Mouse (Mus musculus) hindbrain, postnatal 0 days (tissue): ENCODE results near the gene Fndc3b. TPM values are rescaled to one million over a fixed set of nuclear protein-coding genes. Genes with fewer than 3 reads are reported as not detected.

Experiments
- ATAC-seq: fragments of 200-750 bp; cut with Nextera tagmentation; 2 replicates; pipeline ENCODE4 v1.8.0; 2017; ENCODE audit warnings: mild to moderate bottlenecking, moderate TSS enrichment, moderate library complexity
- DNase-seq: peaks from one replicate; pipeline ENCODE4 v3.0.0-alpha.2; 2015; ENCODE audit warnings: low spot score
- H3K27ac ChIP-seq: fragments of 300-500 bp; sonication (generic); 2 replicates; pipeline ENCODE4 v1.5.1; 2014; ENCODE audit warnings: mild to moderate bottlenecking
- H3K27me3 ChIP-seq: fragments of 300-500 bp; sonication (generic); 2 replicates; pipeline ENCODE4 v1.6.1; 2014; ENCODE audit warnings: low read length, mixed read lengths; ENCODE audit not compliant: insufficient read depth
- H3K36me3 ChIP-seq: fragments of 300-500 bp; sonication (generic); 2 replicates; pipeline ENCODE4 v1.6.1; 2014; ENCODE audit warnings: low read length, mixed read lengths; ENCODE audit not compliant: insufficient read depth
- H3K4me1 ChIP-seq: fragments of 300-500 bp; sonication (generic); 2 replicates; pipeline ENCODE4 v1.6.1; 2014; ENCODE audit warnings: antibody characterized with exemption, low read length, mixed read lengths; ENCODE audit not compliant: insufficient read depth
- H3K4me2 ChIP-seq: fragments of 300-500 bp; sonication (generic); 2 replicates; pipeline ENCODE4 v1.6.1; 2014; ENCODE audit warnings: low read depth, mild to moderate bottlenecking, low read length, moderate library complexity, mixed read lengths
- H3K4me3 ChIP-seq: fragments of 300-500 bp; sonication (generic); 2 replicates; pipeline ENCODE4 v1.5.1; 2014; ENCODE audit warnings: low read length
- H3K9ac ChIP-seq: fragments of 300-500 bp; sonication (generic); replicated peaks from 2 replicates; pipeline ENCODE4 v1.6.1; 2014; ENCODE audit warnings: mild to moderate bottlenecking, low read length, moderate library complexity, mixed read lengths
- H3K9me3 ChIP-seq: fragments of 300-500 bp; sonication (generic); 2 replicates; pipeline ENCODE4 v1.6.1; 2016; ENCODE audit warnings: low read length, mixed read lengths
- CTCF ChIP-seq: IDR thresholded peaks from 2 replicates; pipeline ENCODE4 v1.5.1; 2016; ENCODE audit warnings: antibody characterized with exemption, control low read depth, low read depth
- WGBS: fragments of 180-500 bp; shearing (Covaris S2); extraction: QIAGEN DNeasy Blood & Tissue Kit; methylation state at CpG from one replicate; pipeline ENCODE4 v1.1.7; 2014; 5-methylcytosine and 5-hydroxymethylcytosine counted together
- polyA plus RNA-seq: library from polyadenylated mRNA; unstranded; fragments of >200 nt; fragmentation: Nextera tagmentation; extraction: Ambion mirVana; gene quantifications from 2 replicates; pipeline ENCODE4 v1.2.1, GENCODE M21; 2015
- total RNA-seq: library from RNA; depleted of rRNA; stranded (reverse); fragments of >200 nt; gene quantifications from 2 replicates; pipeline ENCODE4 v1.2.3, GENCODE M21; 2014

Gene Fndc3b
- total and polyA plus RNA-seq, 2 experiments from 2014 or later: 4.6 to 16.0 TPM

DNA sequence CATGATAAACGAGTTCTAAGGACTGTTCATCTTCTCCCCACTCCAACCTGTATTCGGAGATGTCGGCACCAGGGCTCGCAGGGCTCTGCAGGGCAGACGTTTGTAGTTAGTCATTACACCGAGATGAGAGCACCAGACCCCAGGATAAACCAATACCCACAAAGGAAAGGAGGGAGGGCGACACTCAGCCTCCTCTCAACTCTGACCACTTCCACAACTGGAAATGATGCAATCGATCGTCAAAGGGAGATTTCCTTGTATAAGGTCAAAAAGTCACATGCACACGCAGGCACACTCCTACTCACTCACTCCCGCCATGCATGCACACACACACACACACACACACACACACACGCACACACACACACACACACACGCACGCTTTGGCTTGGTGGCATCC is 254.6 kb downstream of the Fndc3b start:
- Histone ChIP-seq H3K27ac (no peak overlapping the region), H3K27me3 (no peaks in the 10 kb centered on the region), H3K4me2 (no peak overlapping the region), H3K36me3 (peaks cover 11% of the 10 kb centered on the region; the same call in 1 of the 2 replicates), H3K9ac (no peak overlapping the region), H3K4me1 (no peaks in the 10 kb centered on the region), H3K9me3 (no peaks in the 10 kb centered on the region), H3K4me3 (no peak overlapping the region)
- ATAC-seq (no peak), DNase-seq (no peak)
- WGBS: 91% methylated on average over 14 of the region's 14 CpGs
- TF ChIP-seq CTCF: no peak

DNA sequence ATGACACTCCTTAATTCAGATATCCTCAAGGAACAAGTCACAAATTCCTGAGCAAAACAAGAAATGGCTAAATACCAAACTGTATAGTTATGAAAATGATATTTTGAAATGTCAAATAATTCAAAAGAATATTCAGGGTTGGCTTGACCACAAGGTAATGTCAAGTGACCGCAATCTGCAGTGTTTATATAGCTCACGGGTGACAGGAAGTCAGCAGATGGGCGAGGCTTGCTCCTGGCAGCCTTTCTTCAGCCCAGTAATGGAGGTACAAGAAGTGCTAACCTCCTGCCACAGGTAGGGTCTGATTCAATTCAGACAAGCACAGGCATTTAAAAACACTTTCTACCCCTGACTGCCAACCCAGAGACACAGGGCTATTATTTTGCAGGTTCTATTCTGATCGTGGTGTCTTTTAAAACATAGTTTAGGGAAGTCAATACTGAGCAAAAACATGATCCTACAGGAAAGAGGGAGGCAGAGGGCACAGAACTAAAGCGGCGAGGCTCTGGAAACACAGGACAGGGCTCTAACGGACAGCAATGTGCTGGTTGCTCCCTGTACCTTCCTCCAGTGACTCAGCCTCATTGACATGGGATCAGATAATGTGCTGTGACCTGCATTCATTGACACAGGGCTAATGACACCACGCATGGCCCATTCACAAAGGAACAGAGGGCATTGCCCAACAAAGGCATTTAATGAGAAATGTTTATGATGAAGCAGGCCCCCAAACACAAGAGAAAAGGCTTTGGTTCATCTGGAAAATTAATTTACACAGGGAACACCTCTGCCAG is 256.5 kb downstream of the Fndc3b start:
- Histone ChIP-seq H3K4me3 (no peak overlapping the region), H3K4me1 (no peaks in the 10 kb centered on the region), H3K9ac (no peak overlapping the region), H3K27me3 (no peaks in the 10 kb centered on the region), H3K4me2 (no peak overlapping the region), H3K36me3 (peaks cover 11% of the 10 kb centered on the region; the same call in 1 of the 2 replicates), H3K27ac (no peak overlapping the region), H3K9me3 (no peaks in the 10 kb centered on the region)
- 79% methylated on average over 8 of the region's 8 CpGs for WGBS
- DNase-seq (no peak), ATAC-seq (no peak)
- no peak for TF ChIP-seq CTCF

DNA sequence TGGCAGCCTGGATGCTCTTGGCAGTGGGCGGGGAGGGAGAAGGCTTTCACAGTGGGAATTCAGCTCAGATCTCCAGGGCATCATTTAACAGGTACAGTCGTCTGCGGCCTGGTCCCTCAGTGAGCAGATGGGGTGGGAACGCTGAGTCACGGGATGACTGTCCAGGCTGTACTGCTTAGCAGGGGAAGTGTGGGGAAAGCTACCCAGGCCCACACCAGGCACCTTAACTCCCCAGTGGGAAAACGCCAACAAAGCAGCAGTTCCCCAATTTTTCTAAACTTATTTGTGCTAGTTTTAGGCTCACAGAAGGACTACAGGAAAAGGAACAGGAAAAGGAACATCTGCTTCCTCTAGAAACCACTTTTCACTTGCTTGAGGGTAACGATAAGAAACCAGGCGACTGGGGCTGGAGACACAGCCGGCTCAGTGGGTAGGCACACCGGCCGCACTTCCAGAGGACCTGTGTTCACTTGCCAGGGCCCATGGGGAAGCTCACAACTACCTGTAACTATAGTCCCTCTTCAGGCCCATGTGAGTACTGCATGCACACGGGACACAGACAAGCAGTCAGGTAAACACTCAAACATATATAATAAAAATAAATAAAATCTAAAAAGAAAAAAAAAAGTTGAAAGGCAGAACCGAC is 257.5 kb downstream of the Fndc3b start:
- no peak overlapping the region for H3K4me3 ChIP-seq
- H3K4me2 ChIP-seq: no peak overlapping the region
- no peak overlapping the region for H3K9ac ChIP-seq
- no peak overlapping the region for H3K27ac ChIP-seq
- 88% methylated on average over 13 of the region's 13 CpGs for WGBS
- no peaks in the 10 kb centered on the region for H3K4me1 ChIP-seq
- no peaks in the 10 kb centered on the region for H3K9me3 ChIP-seq
- no peaks in the 10 kb centered on the region for H3K27me3 ChIP-seq
- DNase-seq: no peak
- TF ChIP-seq CTCF: peak; percentile 35; the same call in 1 of the 2 replicates
- no peak for ATAC-seq
- H3K36me3 ChIP-seq: peaks cover 11% of the 10 kb centered on the region; the same call in 1 of the 2 replicates

DNA sequence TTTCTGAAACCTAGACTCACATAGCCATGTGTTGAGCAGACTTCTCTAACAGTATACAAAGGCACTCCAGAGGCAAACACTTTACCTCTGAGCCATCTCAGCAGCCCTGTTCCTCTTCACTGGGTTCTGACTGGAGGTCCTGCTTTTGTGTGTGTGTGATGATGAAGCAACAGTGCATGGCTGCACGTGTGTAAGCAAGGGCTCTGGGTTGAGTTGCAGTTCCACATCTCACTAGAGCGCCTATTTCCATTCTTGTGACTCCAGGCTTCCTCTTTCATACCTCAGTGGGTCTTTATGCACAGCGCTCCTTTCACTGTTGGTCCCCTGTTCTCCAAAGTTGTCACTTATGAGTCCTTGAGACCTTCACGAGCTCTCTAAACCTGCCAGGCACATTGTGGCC is 261.7 kb downstream of the Fndc3b start:
- Histone ChIP-seq H3K9me3 (no peaks in the 10 kb centered on the region), H3K4me3 (no peak overlapping the region), H3K4me2 (no peak overlapping the region), H3K36me3 (no peaks in the 10 kb centered on the region; the same call in 1 of the 2 replicates), H3K27ac (no peak overlapping the region), H3K4me1 (no peaks in the 10 kb centered on the region), H3K9ac (no peak overlapping the region), H3K27me3 (no peaks in the 10 kb centered on the region)
- DNase-seq (no peak), ATAC-seq (no peak)
- WGBS: 87% methylated on average over 4 of the region's 4 CpGs
- TF ChIP-seq CTCF: no peak

DNA sequence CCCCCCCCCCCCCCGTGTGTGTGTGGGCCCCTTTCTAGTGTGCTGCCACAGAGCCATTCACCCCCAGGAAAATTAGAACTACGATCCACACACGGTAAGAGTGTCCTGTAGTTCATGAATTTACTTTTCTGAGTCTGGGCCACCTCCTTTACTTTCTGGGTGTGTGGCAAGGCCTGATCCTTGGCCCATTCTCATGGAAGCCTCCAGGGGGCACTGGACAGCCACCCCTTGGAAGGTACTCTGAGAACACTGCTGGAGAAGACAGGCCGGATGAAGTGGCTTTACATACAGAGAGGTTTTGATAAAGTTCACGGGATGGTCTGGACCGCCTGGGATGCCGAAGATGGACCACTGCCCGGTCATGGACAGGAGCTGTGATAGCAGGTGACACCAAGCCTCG is 262.7 kb downstream of the Fndc3b start:
- peak; percentile 36; the same call in 1 of the 2 replicates for TF ChIP-seq CTCF
- H3K9me3 ChIP-seq: no peaks in the 10 kb centered on the region
- no peak overlapping the region for H3K27ac ChIP-seq
- no peak overlapping the region for H3K4me2 ChIP-seq
- 78% methylated on average over 9 of the region's 9 CpGs for WGBS
- H3K27me3 ChIP-seq: no peaks in the 10 kb centered on the region
- H3K4me1 ChIP-seq: no peaks in the 10 kb centered on the region
- DNase-seq (no peak), ATAC-seq (no peak)
- H3K36me3 ChIP-seq: no peaks in the 10 kb centered on the region; the same call in 1 of the 2 replicates
- H3K9ac ChIP-seq: no peak overlapping the region
- no peak overlapping the region for H3K4me3 ChIP-seq

DNA sequence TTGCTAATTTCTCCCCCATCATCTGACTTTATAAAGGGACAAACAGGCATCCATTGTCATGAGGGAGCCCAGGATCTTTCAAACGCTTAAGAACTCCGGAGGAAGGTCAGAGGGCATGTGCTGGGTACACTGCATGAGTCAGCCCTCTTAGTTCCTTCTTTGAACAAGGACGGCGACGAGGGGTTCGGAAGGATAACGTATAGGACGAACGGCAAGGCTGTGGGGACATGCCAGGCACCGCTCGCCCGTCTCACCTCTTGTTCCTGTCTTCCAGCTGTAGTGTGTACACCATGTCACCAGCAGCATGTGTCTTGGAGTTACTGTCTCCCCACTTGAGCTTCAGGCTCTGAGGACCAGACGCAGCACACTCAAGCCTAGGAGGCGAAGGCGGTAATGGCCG is 271.4 kb downstream of the Fndc3b start:
- no peak overlapping the region for H3K27ac ChIP-seq
- no peak overlapping the region for H3K4me3 ChIP-seq
- ATAC-seq (no peak), DNase-seq (no peak)
- H3K27me3 ChIP-seq: no peaks in the 10 kb centered on the region
- no peak for TF ChIP-seq CTCF
- no peaks in the 10 kb centered on the region for H3K4me1 ChIP-seq
- H3K4me2 ChIP-seq: no peak overlapping the region
- H3K9me3 ChIP-seq: no peaks in the 10 kb centered on the region
- 70% methylated on average over 16 of the region's 16 CpGs for WGBS
- no peaks in the 10 kb centered on the region; the same call in 1 of the 2 replicates for H3K36me3 ChIP-seq
- H3K9ac ChIP-seq: no peak overlapping the region
